Mouse (Mus musculus) kidney, adult 2 months (tissue): Measurements from ENCODE around the gene Xbp1.

Source experiments
- CTCF ChIP-seq: fragments of 200-500 bp; conservative IDR thresholded peaks from 2 replicates; pipeline ENCODE4 v1.5.1; 2011; ENCODE audit warnings: low read depth, mild to moderate bottlenecking, control low read depth, low read length, moderate library complexity, mixed read lengths; ENCODE audit not compliant: insufficient read depth, insufficient read length
- POLR2A ChIP-seq: fragments of 200-500 bp; IDR thresholded peaks from one replicate; pipeline ENCODE4 v1.6.1; 2011; ENCODE audit warnings: low read depth, low read length, control low read depth

DNA sequence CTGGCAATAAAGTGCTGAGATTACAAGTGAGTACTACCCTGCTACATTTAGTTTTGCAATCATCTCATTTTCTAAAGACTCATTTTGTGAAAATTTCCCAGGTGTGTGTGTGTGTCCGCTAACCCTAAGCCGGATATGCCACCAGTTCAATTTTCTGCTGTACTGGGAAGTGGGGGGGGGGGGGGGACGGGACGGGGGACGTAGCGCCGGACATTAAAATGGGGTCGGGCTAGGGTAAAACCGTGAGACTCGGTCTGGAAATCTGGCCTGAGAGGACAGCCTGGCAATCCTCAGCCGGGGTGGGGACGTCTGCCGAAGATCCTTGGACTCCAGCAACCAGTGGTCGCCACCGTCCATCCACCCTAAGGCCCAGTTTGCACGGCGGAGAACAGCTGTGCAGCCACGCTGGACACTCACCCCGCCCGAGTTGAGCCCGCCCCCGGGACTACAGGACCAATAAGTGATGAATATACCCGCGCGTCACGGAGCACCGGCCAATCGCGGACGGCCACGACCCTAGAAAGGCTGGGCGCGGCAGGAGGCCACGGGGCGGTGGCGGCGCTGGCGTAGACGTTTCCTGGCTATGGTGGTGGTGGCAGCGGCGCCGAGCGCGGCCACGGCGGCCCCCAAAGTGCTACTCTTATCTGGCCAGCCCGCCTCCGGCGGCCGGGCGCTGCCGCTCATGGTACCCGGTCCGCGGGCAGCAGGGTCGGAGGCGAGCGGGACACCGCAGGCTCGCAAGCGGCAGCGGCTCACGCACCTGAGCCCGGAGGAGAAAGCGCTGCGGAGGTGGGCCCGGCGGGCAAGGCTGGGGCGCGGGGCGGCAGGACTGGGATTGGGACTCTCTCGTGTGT, at the start of gene Xbp1:
- TF ChIP-seq CTCF (no peak), POLR2A (peak; percentile 58)
